Mouse (Mus musculus): ENCODE data around the gene Cldn14.

DNA sequence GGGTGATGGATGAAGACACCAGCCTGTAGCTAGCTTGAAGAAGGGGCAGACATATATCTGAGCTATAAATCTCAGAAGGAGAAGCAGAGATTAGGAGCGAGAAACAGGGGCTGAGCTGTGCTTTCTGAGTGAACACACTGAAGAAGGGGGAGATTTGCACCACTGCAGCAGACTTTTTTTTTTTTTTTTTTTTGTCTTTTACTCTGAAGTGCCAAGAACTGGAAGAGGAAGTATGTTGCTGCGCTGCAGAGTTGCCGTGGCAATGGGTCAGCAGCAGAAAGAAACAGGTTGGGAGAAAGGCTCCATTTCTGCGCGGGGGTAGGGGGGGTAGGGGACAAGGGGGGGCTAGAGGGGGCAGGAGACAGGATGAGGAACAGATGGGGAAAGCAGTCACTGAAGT, 2.6 kb upstream of the Cldn14 start:
- TF ChIP-seq TAL1 (conservative IDR thresholded peaks at IDR 0.05; ENCODE audit: low read depth, low read length) (no peak), CTCF (IDR thresholded peaks at IDR 0.05; ENCODE audit: low read depth, low read length) (no peak), GATA1 (IDR thresholded peaks at IDR 0.05; ENCODE audit: borderline replicate concordance, low read length) (no peak), POLR2AphosphoS5 (IDR thresholded peaks at IDR 0.05; ENCODE audit: insufficient replicate concordance, low read depth, low read length) (no peak)

Data from G1E (cell line).